Mouse (Mus musculus) heart, postnatal 10 days (tissue): Measurements from ENCODE around the gene Ier2. TPM values are rescaled to one million over a fixed set of nuclear protein-coding genes. Genes with fewer than 3 reads are reported as not detected.

Experiments
- DNase-seq, 2 experiments: peaks; one replicate each; pipeline ENCODE4 v3.0.0; 2021
- intact Hi-C: fragments of 180-260 bp; cut with DNase I; formaldehyde crosslinking; loops from one replicate; pipeline ENCODE4 v1.15.1; 2025
- total RNA-seq, 2 experiments: library from RNA; stranded (reverse); gene quantifications; 2 replicates each; pipeline ENCODE4 v1.2.3; 2021

Ier2 gene
- total RNA-seq, 2 experiments from 2014 or later = 30.8 to 31.4 TPM

GRCm38 (mm10) chr8:84664566-84665384 is 2.1 kb upstream of the Ier2 start:
- DNase-seq = peak; percentile 85 to 88
- intact Hi-C loops = loop anchor here (1.0 to 5.0 kb wide), 3 partner anchors 23 to 462 kb away; partner anchors contain the start of genes Junb and Nacc1

GRCm38 (mm10) chr8:84663483-84664327 is 1.1 kb upstream of the Ier2 start:
- peak; percentile 99 for DNase-seq
- intact Hi-C loops = loop anchor here (5.0 kb wide), 2 partner anchors 314 to 461 kb away; partner anchors contain the start of gene Junb

- DNase-seq = no peak
Observed at GRCm38 (mm10) chr8:84661961-84662571, 586 bp downstream of the Ier2 start.

DNA sequence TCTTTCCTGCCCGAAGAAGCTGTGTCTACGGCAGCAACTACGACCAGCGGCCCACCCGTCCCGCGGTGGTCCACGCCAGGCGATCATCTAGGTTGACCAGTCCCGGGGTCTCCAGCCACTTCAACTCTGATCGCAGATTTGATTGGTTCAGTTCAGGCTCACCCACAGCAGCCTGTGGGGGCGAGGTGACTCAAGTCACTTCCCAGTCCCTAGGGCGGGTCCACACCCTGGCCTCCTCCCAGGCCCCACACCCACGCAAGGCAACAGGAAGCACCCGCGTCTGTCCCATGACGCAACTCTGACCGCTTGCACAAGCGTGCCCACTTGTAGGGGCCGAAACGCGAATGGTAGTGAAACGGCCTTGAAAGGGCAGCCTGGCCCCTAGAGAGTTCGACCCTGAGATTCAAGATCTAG is 1.2 kb downstream of the Ier2 start:
- intact Hi-C loops = loop anchor here (2.0 to 5.0 kb wide), 3 partner anchors 41 to 459 kb away; partner anchors contain the start of gene Junb
- peak; percentile 94 for DNase-seq

More at GRCm38 (mm10) chr8:84661961-84662571, 586 bp downstream of the Ier2 start:
- intact Hi-C loops = loop anchor here (1.0 to 5.0 kb wide), 4 partner anchors 23 to 460 kb away; partner anchors contain the start of gene Junb

DNA sequence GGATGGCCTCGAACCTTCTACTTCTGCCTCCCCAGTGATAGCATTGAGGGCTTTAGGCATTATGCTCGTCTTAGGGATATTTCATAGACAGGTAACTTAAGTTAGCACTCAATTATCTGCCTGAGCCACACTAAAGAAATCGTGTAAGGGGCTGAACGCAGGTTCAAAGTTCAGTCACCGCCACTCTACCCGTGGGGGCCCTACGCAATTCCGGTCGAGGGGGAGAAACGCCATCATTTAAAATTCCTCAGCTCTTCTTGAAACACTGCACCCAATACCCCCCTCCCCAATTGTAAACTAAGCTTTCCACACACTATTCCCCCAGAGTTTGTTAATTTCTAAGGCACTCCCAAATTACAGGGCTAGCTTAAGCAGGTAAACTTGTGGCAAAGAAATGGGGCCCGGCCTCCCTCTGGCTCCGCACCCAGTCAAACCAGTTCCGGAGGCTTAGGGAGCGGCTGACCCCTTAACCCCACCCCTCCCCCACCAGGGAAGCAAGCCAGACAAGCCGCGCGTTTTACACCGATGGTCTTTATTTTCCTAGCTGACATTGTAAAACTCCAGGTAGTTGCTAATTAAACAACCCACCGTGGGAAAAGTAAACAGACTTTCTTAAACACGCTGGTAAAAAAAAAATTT is 1.7 kb downstream of the Ier2 start:
- intact Hi-C loops = loop anchor here (2.0 to 5.0 kb wide), 3 partner anchors 42 to 459 kb away; partner anchors contain the start of gene Junb

GRCm38 (mm10) chr8:84659936-84660818 is 2.5 kb downstream of the Ier2 start:
- DNase-seq = peak; percentile 77
- intact Hi-C loops = loop anchor here (2.0 to 5.0 kb wide), 3 partner anchors 43 to 458 kb away; partner anchors contain the start of gene Junb

More for the DNA sequence above, 1.7 kb downstream of the Ier2 start:
- peak; percentile 60 to 66 for DNase-seq

DNA sequence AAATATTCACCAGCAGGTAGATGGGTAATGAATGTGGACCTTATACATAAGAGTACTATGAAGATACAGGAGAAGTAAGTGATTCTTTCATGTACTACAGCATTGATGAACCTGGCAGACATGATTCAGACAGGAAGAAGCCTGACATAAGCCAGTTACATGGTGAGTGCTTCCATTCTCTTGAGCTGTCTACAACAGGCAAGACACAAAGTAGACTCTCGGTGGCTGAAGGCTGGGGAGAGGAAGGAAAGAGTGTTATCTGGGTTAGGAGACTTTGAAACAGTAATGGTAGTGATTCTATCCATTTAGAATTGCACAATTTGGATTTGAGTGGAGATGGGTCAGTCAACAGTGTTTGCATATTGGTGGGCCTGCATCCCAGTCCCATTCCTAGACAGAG is 3.7 kb downstream of the Ier2 start:
- no peak for DNase-seq
- intact Hi-C loops = no loop called here

DNA sequence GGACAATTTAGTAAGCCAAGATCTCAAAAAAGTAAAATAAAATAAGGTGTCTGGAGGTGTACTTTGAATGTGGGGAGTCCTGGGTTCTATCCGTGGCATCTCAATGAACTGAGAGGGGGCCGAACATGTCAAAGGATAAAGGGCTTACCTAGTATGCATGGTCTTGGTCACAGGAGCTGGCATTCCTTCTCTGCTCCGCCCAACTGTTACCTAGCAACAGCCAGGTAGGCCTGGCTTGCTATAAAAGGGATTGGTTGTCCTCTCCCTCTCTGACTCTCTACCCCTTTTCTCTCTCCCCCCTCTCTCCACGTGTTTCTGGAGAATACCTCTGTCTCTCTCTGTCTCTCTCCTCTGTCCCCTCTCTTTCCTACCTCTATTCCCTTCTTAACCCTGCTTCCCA is 5.0 kb downstream of the Ier2 start:
- intact Hi-C loops = no loop called here

DNA sequence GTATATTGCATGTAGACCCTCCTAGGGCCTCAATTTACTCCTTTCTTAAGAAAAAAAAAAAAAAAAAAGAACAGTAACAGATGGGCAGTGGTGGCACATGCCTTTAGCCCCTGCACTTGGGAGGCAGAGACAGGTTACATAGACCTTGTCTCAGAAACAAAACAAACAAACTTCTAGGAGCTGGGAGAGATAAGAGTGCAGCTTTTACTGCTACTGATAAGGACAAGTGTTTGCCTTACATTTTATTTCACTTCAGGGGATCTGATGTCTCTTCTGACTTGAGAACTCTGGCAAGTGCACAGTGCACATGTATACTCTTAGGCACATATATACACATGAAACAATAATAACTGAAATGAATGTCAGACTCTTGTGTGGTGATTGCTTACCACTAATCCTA is 5.4 kb downstream of the Ier2 start:
- intact Hi-C loops = no loop called here
- DNase-seq = no peak

More for the DNA sequence above, 5.0 kb downstream of the Ier2 start:
- DNase-seq = no peak

DNA sequence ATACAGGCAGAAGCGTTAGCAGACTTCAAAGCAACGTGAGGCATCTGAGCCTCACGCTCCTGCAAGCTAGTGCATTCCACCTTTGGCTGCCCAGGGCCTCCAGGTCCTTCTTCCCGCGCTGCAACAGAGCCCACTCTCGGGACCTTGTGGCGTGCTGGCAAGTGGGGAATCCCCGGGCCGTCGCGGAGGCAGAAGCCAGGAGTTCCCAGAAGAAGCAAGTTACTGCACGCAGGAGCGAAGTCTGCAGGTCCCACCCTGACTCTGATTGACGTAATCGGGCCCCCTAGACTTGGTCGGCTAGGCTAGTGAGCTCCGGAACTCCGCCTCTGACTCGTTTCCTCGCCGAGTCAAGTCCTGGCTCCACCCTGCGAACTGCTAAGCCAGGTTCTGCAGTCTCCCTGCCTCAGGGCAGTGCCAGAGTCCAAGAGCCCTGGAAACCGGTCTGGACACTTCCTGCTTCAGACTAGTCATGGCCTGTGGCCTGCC is 6.0 kb downstream of the Ier2 start:
- peak; percentile 84 to 86 for DNase-seq
- intact Hi-C loops = no loop called here

DNA sequence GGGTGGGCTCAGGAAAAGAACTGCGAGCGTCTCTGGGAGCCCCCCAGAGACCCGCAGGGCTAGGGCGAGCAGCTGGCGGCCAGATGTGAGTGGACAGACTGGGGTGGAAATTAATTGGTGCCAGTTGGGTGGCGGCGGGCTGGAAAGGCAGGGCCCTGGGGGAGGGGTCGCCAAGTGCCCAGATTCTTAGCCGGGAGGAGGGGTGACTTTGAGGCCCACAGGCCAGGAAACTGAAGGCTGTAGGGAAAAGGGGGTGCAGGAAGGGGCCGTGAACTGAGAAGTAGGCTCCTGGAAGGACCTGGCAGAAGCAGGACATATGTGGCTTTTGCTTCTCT is 6.5 kb downstream of the Ier2 start:
- intact Hi-C loops = no loop called here
- peak in 1 of 2 experiments; percentile 53 for DNase-seq

DNA sequence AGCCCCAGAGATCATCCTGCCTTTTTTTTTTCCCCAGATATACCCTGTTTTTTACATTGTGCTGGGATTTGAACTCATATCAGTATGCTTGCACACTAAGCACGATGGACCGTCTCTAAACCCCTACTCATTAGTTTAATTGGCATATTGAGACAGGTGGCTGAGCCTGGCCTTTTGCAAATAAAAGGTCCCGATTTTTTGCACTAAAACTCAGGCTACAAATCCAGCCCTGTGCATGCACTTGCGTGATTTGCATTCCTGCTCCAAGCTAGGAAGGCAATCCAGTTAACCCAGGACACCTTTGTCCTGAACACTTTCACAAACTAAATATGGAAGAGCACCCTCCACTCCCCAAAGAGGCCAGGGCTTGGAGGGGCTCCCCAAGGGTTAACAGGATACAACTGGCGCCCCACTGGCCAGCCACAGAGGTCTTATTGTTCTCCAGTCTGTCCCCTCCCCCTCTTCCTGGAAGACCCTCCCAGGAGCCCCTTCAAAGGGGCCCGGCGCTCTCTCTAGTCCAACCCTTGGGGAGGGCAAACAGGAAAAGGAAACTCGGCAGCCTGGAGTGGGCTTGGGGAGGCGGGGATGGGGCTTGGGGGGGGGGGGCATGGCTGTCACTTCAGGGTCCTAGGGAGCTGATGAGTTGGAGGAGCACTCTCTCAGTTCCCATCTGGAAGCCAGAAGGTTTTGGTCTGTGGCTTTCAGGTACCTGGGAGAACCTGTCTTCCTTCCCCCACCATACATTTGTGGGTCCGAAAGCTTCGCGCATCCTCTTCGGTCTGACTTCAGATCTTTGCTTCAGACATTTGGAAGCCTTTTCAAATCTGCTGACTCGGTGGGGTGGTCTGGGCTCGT is 7.1 kb downstream of the Ier2 start:
- intact Hi-C loops = loop anchor here (1.0 kb wide), 1 partner anchor 12 kb away; no protein-coding TSS in a partner anchor
- peak; percentile 50 to 60 for DNase-seq

DNA sequence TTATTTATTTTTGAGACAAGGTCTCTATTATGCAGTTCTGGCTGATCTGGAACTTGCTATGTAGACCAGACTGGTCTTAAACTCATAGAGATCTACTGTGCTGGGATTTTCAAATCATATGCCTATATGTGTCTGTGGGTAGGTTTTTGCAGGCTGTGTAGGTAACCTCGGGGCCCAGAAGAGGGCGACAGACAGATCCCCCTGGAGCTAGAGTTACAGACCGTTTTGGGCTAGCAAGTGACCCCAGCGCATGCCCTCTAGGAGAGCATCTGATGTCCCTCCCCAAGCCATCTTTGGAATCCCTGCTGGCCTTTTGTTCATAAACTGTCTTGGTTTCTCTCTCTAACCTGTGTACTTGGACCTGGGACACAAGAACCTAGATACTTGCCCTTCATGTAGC is 8.1 kb downstream of the Ier2 start:
- intact Hi-C loops = no loop called here
- DNase-seq = no peak

DNA sequence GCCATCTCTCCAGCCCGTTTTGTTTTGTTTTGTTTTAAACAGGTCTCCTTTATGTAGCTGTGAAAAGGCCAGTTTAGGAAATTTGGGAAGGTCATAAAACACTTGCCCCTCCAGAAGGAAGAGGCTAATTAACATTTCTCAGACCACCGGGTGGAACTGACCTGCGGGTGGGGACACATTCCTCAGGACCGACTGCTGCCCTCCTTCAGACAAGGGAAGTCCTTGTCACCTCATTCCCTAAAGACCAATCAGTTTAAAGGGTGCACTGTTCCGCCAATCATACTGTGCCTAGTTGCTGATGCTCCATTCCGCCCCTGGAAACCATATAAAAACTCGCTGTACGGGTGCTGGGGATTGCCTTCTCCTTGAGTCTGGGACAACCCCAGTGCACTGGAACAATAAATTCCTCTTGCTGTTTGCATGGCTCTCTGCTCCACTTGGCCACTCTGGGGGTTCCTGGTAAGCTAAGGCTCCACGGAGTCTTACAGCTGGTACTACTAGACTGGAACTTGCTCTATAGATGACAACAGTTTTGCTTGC is 9.5 kb downstream of the Ier2 start:
- intact Hi-C loops = no loop called here

GRCm38 (mm10) chr8:84650213-84650612 is 12.4 kb downstream of the Ier2 start:
- intact Hi-C loops = no loop called here
- no peak for DNase-seq

More for the DNA sequence above, 9.5 kb downstream of the Ier2 start:
- no peak for DNase-seq

GRCm38 (mm10) chr8:84647461-84647901 is 15.2 kb downstream of the Ier2 start:
- intact Hi-C loops = no loop called here
- DNase-seq = peak in 1 of 2 experiments; percentile 31

DNA sequence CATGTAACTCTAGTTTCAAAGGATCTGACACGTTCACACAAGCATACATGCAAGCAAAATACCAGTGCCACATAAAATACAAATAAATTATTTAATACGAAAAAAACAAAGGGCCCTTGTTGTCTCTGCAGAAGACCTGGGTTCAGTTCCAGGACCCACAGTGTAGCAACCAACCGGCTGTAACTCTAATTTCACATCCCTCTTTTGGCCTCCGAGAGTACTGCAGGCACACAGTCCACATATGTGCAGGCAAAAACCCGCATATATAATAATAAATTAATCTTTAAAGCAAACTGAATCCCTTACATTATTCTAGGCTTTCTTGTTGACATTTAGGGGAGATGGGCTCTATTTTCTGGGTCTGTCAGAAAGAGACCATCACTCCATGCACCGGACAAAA is 15.9 kb downstream of the Ier2 start:
- no peak for DNase-seq
- intact Hi-C loops = no loop called here

GRCm38 (mm10) chr8:84643019-84643418 is 19.6 kb downstream of the Ier2 start:
- intact Hi-C loops = loop anchor here (1.0 kb wide), 1 partner anchor 12 kb away; no protein-coding TSS in a partner anchor
- no peak for DNase-seq
